Mouse (Mus musculus) myocyte (in vitro differentiated cells): ENCODE measurements around the gene Tmc8.

Source experiments
- MAX ChIP-seq: IDR thresholded peaks from one replicate; pipeline ENCODE4 v1.6.1; 2011; ENCODE audit warnings: low read depth, mild to moderate bottlenecking, control low read depth
- POLR2A ChIP-seq: IDR thresholded peaks from one replicate; pipeline ENCODE4 v1.6.1; 2011; ENCODE audit warnings: low read depth, mild to moderate bottlenecking, control low read depth, moderate library complexity; ENCODE audit not compliant: insufficient read length
- POLR2AphosphoS2 ChIP-seq: IDR thresholded peaks from one replicate; pipeline ENCODE4 v1.6.1; 2011; ENCODE audit warnings: low read depth, control low read depth; ENCODE audit not compliant: insufficient read length
- SRF ChIP-seq: IDR thresholded peaks from one replicate; pipeline ENCODE4 v1.6.1; 2011; ENCODE audit warnings: low read depth; ENCODE audit not compliant: control insufficient read depth, insufficient read length
- TCF12 ChIP-seq: IDR thresholded peaks from one replicate; pipeline ENCODE4 v1.6.1; 2011; ENCODE audit warnings: mild to moderate bottlenecking, control low read depth; ENCODE audit not compliant: poor library complexity, insufficient read depth, severe bottlenecking
- TCF3 ChIP-seq: IDR thresholded peaks from one replicate; pipeline ENCODE4 v1.6.1; 2011; ENCODE audit warnings: low read depth, control low read depth; ENCODE audit not compliant: insufficient read length
- USF1 ChIP-seq: IDR thresholded peaks from one replicate; pipeline ENCODE4 v1.6.1; 2011; ENCODE audit warnings: low read depth, mild to moderate bottlenecking, control low read depth, moderate library complexity

DNA sequence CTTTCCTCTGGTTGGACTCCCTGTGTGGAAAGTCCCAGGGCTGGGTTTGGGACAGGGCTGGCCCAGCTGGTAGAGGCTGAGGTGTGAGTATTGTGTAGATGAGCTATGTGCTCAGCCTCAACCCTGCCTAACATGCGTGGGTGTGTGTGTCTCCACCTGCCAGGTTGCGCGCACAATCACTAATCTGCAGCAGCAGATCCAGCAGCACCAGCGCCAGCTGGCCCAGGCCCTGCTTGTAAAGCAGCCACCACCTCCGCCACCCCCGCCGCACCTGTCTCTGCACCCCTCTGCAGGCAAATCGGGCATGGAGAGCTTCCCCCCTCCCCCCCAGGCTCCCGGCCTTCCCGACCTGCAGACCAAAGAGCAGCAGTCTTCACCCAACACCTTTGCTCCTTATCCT lies 32.5 kb upstream of the Tmc8 start:
- TF ChIP-seq MAX (no peak), POLR2A (no peak), POLR2AphosphoS2 (no peak), SRF (no peak), TCF12 (no peak), USF1 (no peak), TCF3 (no peak)
